Mouse (Mus musculus) hindbrain, embryonic 14.5 days (tissue): ENCODE measurements around the gene Ppp2r5c. TPM values are rescaled to one million over a fixed set of nuclear protein-coding genes. Genes with fewer than 3 reads are reported as not detected.

Experiments used
- ATAC-seq: fragments of 200-750 bp; cut with Nextera tagmentation; 2 replicates; pipeline ENCODE4 v1.8.0; 2017; ENCODE audit warnings: moderate number of reproducible peaks, mild to moderate bottlenecking, moderate TSS enrichment, moderate library complexity; ENCODE audit not compliant: low FRiP score
- DNase-seq: peaks from one replicate; pipeline ENCODE4 v3.0.0-alpha.2; 2015; ENCODE audit warnings: low spot score
- H3K27ac ChIP-seq: fragments of 300-500 bp; sonication (generic); 2 replicates; pipeline ENCODE4 v1.5.1; 2014; ENCODE audit warnings: mild to moderate bottlenecking, moderate library complexity
- H3K27me3 ChIP-seq: fragments of 300-500 bp; sonication (generic); 2 replicates; pipeline ENCODE4 v1.6.1; 2014; ENCODE audit warnings: mild to moderate bottlenecking, low read length, mixed read lengths; ENCODE audit not compliant: control insufficient read depth, insufficient read depth
- H3K36me3 ChIP-seq: fragments of 300-500 bp; sonication (generic); replicated peaks from 2 replicates; pipeline ENCODE4 v1.6.1; 2014; ENCODE audit not compliant: control insufficient read depth, insufficient read depth
- H3K4me1 ChIP-seq: fragments of 300-500 bp; sonication (generic); replicated peaks from 2 replicates; pipeline ENCODE4 v1.6.1; 2014; ENCODE audit warnings: antibody characterized with exemption, low read length, mixed read lengths; ENCODE audit not compliant: control insufficient read depth, insufficient read depth
- H3K4me2 ChIP-seq: fragments of 300-500 bp; sonication (generic); replicated peaks from 2 replicates; pipeline ENCODE4 v1.6.1; 2014; ENCODE audit warnings: mild to moderate bottlenecking, moderate library complexity
- H3K4me3 ChIP-seq: fragments of 300-500 bp; sonication (generic); replicated peaks from 2 replicates; pipeline ENCODE4 v1.5.1; 2014; ENCODE audit warnings: mild to moderate bottlenecking, low read length
- H3K9ac ChIP-seq: fragments of 300-500 bp; sonication (generic); 2 replicates; pipeline ENCODE4 v1.6.1; 2014
- H3K9me3 ChIP-seq: fragments of 300-500 bp; sonication (generic); 2 replicates; pipeline ENCODE4 v1.6.1; 2016; ENCODE audit warnings: low read length; ENCODE audit not compliant: control insufficient read depth
- WGBS: fragments of 180-500 bp; shearing (Covaris S2); extraction: QIAGEN DNeasy Blood & Tissue Kit; methylation state at CpG from one replicate; pipeline ENCODE4 v1.1.7; 2014; 5-methylcytosine and 5-hydroxymethylcytosine counted together
- polyA plus RNA-seq: library from polyadenylated mRNA; unstranded; fragments of >200 nt; fragmentation: Nextera tagmentation; extraction: Ambion mirVana; gene quantifications from 2 replicates; pipeline ENCODE4 v1.2.1, GENCODE M21; 2014

Gene Ppp2r5c
- polyA plus RNA-seq, 1 experiment from 2014 or later, result 163 TPM

- H3K27me3 ChIP-seq, result no peaks in the 10 kb centered on the region
- H3K9me3 ChIP-seq, result no peaks in the 10 kb centered on the region
- no peak for DNase-seq
- no peak overlapping the region for H3K4me2 ChIP-seq
- 86% methylated on average over 18 of the region's 18 CpGs for WGBS
- H3K9ac ChIP-seq, result no peak overlapping the region
- H3K36me3 ChIP-seq, result peaks cover 5% of the 10 kb centered on the region; the same call in 1 of the 2 replicates
- H3K4me3 ChIP-seq, result no peak overlapping the region
- H3K4me1 ChIP-seq, result no peaks in the 10 kb centered on the region
- ATAC-seq, result no peak
- no peak overlapping the region for H3K27ac ChIP-seq
Measured at GRCm38 (mm10) chr12:110460418-110461300, 13.7 kb downstream of the Ppp2r5c start.

GRCm38 (mm10) chr12:110463711-110464110 is 16.8 kb downstream of the Ppp2r5c start:
- no peak for ATAC-seq
- H3K4me2 ChIP-seq, result no peak overlapping the region
- peaks cover 31% of the 10 kb centered on the region for H3K36me3 ChIP-seq
- no peak for DNase-seq
- no peak overlapping the region for H3K27ac ChIP-seq
- WGBS, result 79% methylated on average over 8 of the region's 8 CpGs
- no peaks in the 10 kb centered on the region for H3K4me1 ChIP-seq
- H3K9ac ChIP-seq, result no peak overlapping the region
- H3K27me3 ChIP-seq, result no peaks in the 10 kb centered on the region
- H3K4me3 ChIP-seq, result no peak overlapping the region
- no peaks in the 10 kb centered on the region for H3K9me3 ChIP-seq

GRCm38 (mm10) chr12:110471426-110471825 is 24.5 kb downstream of the Ppp2r5c start:
- H3K9ac ChIP-seq, result no peak overlapping the region
- WGBS, result 81% methylated on average over 3 of the region's 3 CpGs
- no peaks in the 10 kb centered on the region for H3K4me1 ChIP-seq
- H3K27me3 ChIP-seq, result no peaks in the 10 kb centered on the region
- ATAC-seq, result no peak
- H3K4me3 ChIP-seq, result no peak overlapping the region
- H3K9me3 ChIP-seq, result no peaks in the 10 kb centered on the region
- H3K36me3 ChIP-seq, result peaks cover 37% of the 10 kb centered on the region
- H3K27ac ChIP-seq, result no peak overlapping the region
- no peak for DNase-seq
- H3K4me2 ChIP-seq, result no peak overlapping the region

- no peak overlapping the region for H3K4me3 ChIP-seq
- H3K9ac ChIP-seq, result no peak overlapping the region
- no peak overlapping the region for H3K4me2 ChIP-seq
- DNase-seq, result no peak
- no peaks in the 10 kb centered on the region for H3K27me3 ChIP-seq
- no peak for ATAC-seq
- H3K36me3 ChIP-seq, result peaks cover 30% of the 10 kb centered on the region
- H3K27ac ChIP-seq, result no peak overlapping the region
- 81% methylated on average over 3 of the region's 3 CpGs for WGBS
- H3K4me1 ChIP-seq, result no peaks in the 10 kb centered on the region
- no peaks in the 10 kb centered on the region for H3K9me3 ChIP-seq
Measured at GRCm38 (mm10) chr12:110472247-110472646, 25.3 kb downstream of the Ppp2r5c start.

- ATAC-seq (no peak), DNase-seq (no peak)
- H3K4me3 ChIP-seq, result no peak overlapping the region
- H3K4me2 ChIP-seq, result no peak overlapping the region
- no peaks in the 10 kb centered on the region for H3K4me1 ChIP-seq
- no peaks in the 10 kb centered on the region for H3K27me3 ChIP-seq
- peaks cover 16% of the 10 kb centered on the region; the same call in 1 of the 2 replicates for H3K36me3 ChIP-seq
- no peak overlapping the region for H3K9ac ChIP-seq
- no peaks in the 10 kb centered on the region for H3K9me3 ChIP-seq
- 83% methylated on average over 8 of the region's 8 CpGs for WGBS
- H3K27ac ChIP-seq, result no peak overlapping the region
Measured at GRCm38 (mm10) chr12:110474497-110474896, 27.6 kb downstream of the Ppp2r5c start.

- no peaks in the 10 kb centered on the region for H3K9me3 ChIP-seq
- H3K4me1 ChIP-seq, result no peaks in the 10 kb centered on the region
- no peak overlapping the region for H3K27ac ChIP-seq
- no peak overlapping the region for H3K4me2 ChIP-seq
- H3K4me3 ChIP-seq, result no peak overlapping the region
- DNase-seq, result no peak
- H3K9ac ChIP-seq, result no peak overlapping the region
- 90% methylated on average over 9 of the region's 9 CpGs for WGBS
- no peak for ATAC-seq
- H3K36me3 ChIP-seq, result 0 out of 2 replicates have a peak, but pooled peaks cover 9% of the 10 kb centered on the region
- no peaks in the 10 kb centered on the region for H3K27me3 ChIP-seq
Measured at GRCm38 (mm10) chr12:110476561-110476960, 29.6 kb downstream of the Ppp2r5c start.

- no peaks in the 10 kb centered on the region for H3K27me3 ChIP-seq
- no peak overlapping the region for H3K4me2 ChIP-seq
- DNase-seq (no peak), ATAC-seq (no peak)
- WGBS, result 92% methylated on average over 8 of the region's 8 CpGs
- H3K4me3 ChIP-seq, result no peak overlapping the region
- no peak overlapping the region for H3K27ac ChIP-seq
- no peak overlapping the region for H3K9ac ChIP-seq
- no peaks in the 10 kb centered on the region for H3K9me3 ChIP-seq
- H3K36me3 ChIP-seq, result 0 out of 2 replicates have a peak, but pooled peaks cover 7% of the 10 kb centered on the region
- no peaks in the 10 kb centered on the region for H3K4me1 ChIP-seq
Measured at GRCm38 (mm10) chr12:110477906-110478305, 31.0 kb downstream of the Ppp2r5c start.

- no peak for DNase-seq
- no peak overlapping the region for H3K4me2 ChIP-seq
- H3K27me3 ChIP-seq, result no peaks in the 10 kb centered on the region
- H3K9me3 ChIP-seq, result no peaks in the 10 kb centered on the region
- no peak for ATAC-seq
- 0 out of 2 replicates have a peak, but pooled peaks cover 7% of the 10 kb centered on the region for H3K36me3 ChIP-seq
- no peak overlapping the region for H3K27ac ChIP-seq
- H3K4me1 ChIP-seq, result no peaks in the 10 kb centered on the region
- no peak overlapping the region for H3K9ac ChIP-seq
- WGBS, result 85% methylated on average over 9 of the region's 9 CpGs
- no peak overlapping the region for H3K4me3 ChIP-seq
Measured at GRCm38 (mm10) chr12:110478601-110479008, 31.7 kb downstream of the Ppp2r5c start.

- Histone ChIP-seq H3K4me1 (0 out of 2 replicates have a peak, but pooled peaks cover 6% of the 10 kb centered on the region), H3K4me3 (no peak overlapping the region), H3K36me3 (0 out of 2 replicates have a peak, but pooled peaks cover 7% of the 10 kb centered on the region), H3K27me3 (no peaks in the 10 kb centered on the region), H3K27ac (no peak overlapping the region), H3K9ac (no peak overlapping the region), H3K4me2 (no peak overlapping the region), H3K9me3 (no peaks in the 10 kb centered on the region)
- WGBS, result 78% methylated on average over 12 of the region's 12 CpGs
- no peak for DNase-seq
- ATAC-seq, result no peak
Measured at GRCm38 (mm10) chr12:110479268-110479667, 32.3 kb downstream of the Ppp2r5c start.
